ENCODE assay signal across 8 mouse cellular contexts in the genomic region with DNA sequence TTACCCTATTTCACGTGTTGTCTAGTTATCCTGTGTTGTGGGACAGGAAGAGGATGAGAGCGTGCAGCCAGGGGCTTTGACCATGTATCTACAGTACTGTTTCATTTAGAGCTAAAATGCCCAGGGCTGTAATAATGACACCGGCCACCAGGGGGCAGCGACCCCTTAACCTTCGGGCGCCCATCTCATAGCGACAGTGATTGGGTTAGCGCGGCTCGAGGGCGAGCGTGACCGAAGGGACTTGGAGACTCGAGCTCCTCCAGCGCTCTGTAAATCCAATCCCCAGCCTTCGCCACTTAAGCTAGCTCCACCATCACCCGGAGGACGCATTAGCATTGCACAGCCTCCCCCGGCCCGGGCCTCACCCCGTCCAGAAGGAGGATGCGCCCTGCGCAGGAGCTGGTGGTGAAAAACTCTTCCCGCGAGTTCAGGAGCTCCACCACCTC. TPM values are rescaled to one million over a fixed set of nuclear protein-coding genes. Genes with fewer than 3 reads are reported as not detected.
DNase-seq lines count a peak whose midpoint lies in the region; ATAC-seq lines count a peak whose summit lies in the region.

A gene (plus strand): TSS at position 224 of the 446 bp plus-strand sequence.

- peak within 1 kb of the TSS; percentile 86 for H3K9ac ChIP-seq in hindbrain, embryonic 13.5 days

- H3K4me1 ChIP-seq in hindbrain, embryonic 13.5 days (replicated peaks), result peaks cover 10% of the 10 kb centered on the region

- peaks cover 25% of the 10 kb centered on the region for H3K36me3 ChIP-seq in hindbrain, embryonic 13.5 days

- no peaks in the 10 kb centered on the region for H3K27me3 ChIP-seq in hindbrain, embryonic 13.5 days

- peak within 1 kb of the TSS; percentile 69 for H3K4me2 ChIP-seq in hindbrain, embryonic 13.5 days

- under 1% methylated on average over 25 of the region's 25 CpGs for WGBS in hindbrain, embryonic 13.5 days

- peak; percentile 94 for ATAC-seq in hindbrain, embryonic 13.5 days (ENCODE audit: low FRiP score)

- peak; percentile 95 for DNase-seq in NIH3T3 (ENCODE audit: low read depth)
- DNase-seq in cerebellum, postnatal 10 days, result peak; percentile 96 to 98
- peak; percentile 84 to 91 for DNase-seq in frontal cortex, postnatal 14 days (ENCODE audit: low spot score in 2 of 2)
- peak; percentile 94 to 96 for DNase-seq in layer of hippocampus, postnatal 25 days (ENCODE audit: extremely low spot score in 1 of 2, low spot score in 1 of 2)
- DNase-seq in lung, postnatal 25 days (ENCODE audit: low spot score), result peak; percentile 89
- DNase-seq in retina, embryonic 14.5 days (ENCODE audit: low spot score), result peak; percentile 97
- peak; percentile 93 for DNase-seq in thymus, postnatal 4 days

- H3K4me3 ChIP-seq in hindbrain, embryonic 13.5 days, result peak within 1 kb of the TSS; percentile 79

- H3K27ac ChIP-seq in hindbrain, embryonic 13.5 days, result peak within 1 kb of the TSS; percentile 96

- no peaks in the 10 kb centered on the region for H3K9me3 ChIP-seq in hindbrain, embryonic 13.5 days

RNA-seq across cellular contexts. Expression of the gene that starts here (rescaled TPM):
- 10.0 and 12.6 TPM in 2 replicates for polyA plus RNA-seq in hindbrain, embryonic 13.5 days (2015; fragmentation: Nextera tagmentation; extraction: Ambion mirVana)
- 10 to 100 TPM; 16.8 to 21.7 TPM for total RNA-seq in layer of hippocampus, postnatal 25 days (2021)

Comparison
In these comparisons a context has a peak if more than half of its experiments do, and no peak if none do; other contexts are left out.
1. Peak in every context shown above with its lines: DNase-seq, ATAC-seq, H3K4me3 ChIP-seq and H3K27ac ChIP-seq.